Mouse (Mus musculus): ENCODE measurements around the gene Sdsl.

Sdsl gene

GRCm38 (mm10) chr5:120429692-120430091 lies 42.9 kb downstream of the Sdsl start:
- no peak for DNase-seq (ENCODE audit: low read depth, low spot score)

GRCm38 (mm10) chr5:120428990-120429389 lies 43.6 kb downstream of the Sdsl start:
- DNase-seq (ENCODE audit: low read depth, low spot score) = no peak

GRCm38 (mm10) chr5:120428189-120428838 lies 44.3 kb downstream of the Sdsl start:
- no peak for DNase-seq (ENCODE audit: low read depth, low spot score)

- DNase-seq (ENCODE audit: low read depth, low spot score) = no peak
These were observed 45.1 kb downstream of the Sdsl start for GRCm38 (mm10) chr5:120427451-120427938.

- no peak for DNase-seq (ENCODE audit: low read depth, low spot score)
These were observed 46.0 kb downstream of the Sdsl start for GRCm38 (mm10) chr5:120426572-120426971.

GRCm38 (mm10) chr5:120425711-120426110 lies 46.9 kb downstream of the Sdsl start:
- no peak for DNase-seq (ENCODE audit: low read depth, low spot score)

GRCm38 (mm10) chr5:120424657-120425056 lies 48.0 kb downstream of the Sdsl start:
- DNase-seq (ENCODE audit: low read depth, low spot score) = no peak

- peak; percentile 94 for DNase-seq (ENCODE audit: low read depth, low spot score)
These were observed 48.6 kb downstream of the Sdsl start for GRCm38 (mm10) chr5:120424039-120424438.

- DNase-seq (ENCODE audit: low read depth, low spot score) = no peak
These were observed 52.5 kb downstream of the Sdsl start for GRCm38 (mm10) chr5:120420106-120420505.

GRCm38 (mm10) chr5:120413436-120413835 lies 59.2 kb downstream of the Sdsl start:
- no peak for DNase-seq (ENCODE audit: low read depth, low spot score)

GRCm38 (mm10) chr5:120409385-120410378 lies 62.9 kb downstream of the Sdsl start:
- no peak for DNase-seq (ENCODE audit: low read depth, low spot score)

- DNase-seq (ENCODE audit: low read depth, low spot score) = no peak
These were observed 63.7 kb downstream of the Sdsl start for GRCm38 (mm10) chr5:120408933-120409332.
